ENCODE assay signal across 7 mouse cellular contexts in genomic region chr16:33399913-33400782, GRCm38 (mm10). TPM values are rescaled to one million over a fixed set of nuclear protein-coding genes. Genes with fewer than 3 reads are reported as not detected.
A peak's percentile ranks its signal among the peaks of the same experiment; 100 is the strongest.
DNase-seq lines count a peak whose midpoint lies in the region; ATAC-seq lines count a peak whose summit lies in the region.

No protein-coding gene starts in this region.

- peak overlapping the region; percentile 44 for H3K9ac ChIP-seq in forebrain, embryonic 15.5 days (replicated peaks)
- H3K9ac ChIP-seq in midbrain, embryonic 11.5 days (ENCODE audit: low read length): peak overlapping the region; percentile 66

- ATAC-seq in forebrain, embryonic 15.5 days (replicated peaks): peak; percentile 85
- ATAC-seq in midbrain, embryonic 11.5 days (ENCODE audit: low FRiP score): peak; percentile 82

- H3K36me3 ChIP-seq in forebrain, embryonic 15.5 days: no peaks in the 10 kb centered on the region
- peaks cover 13% of the 10 kb centered on the region; the same call in 1 of the 2 replicates for H3K36me3 ChIP-seq in hindbrain, embryonic 10.5 days
- H3K36me3 ChIP-seq in limb, embryonic 10.5 days: 0 out of 2 replicates have a peak, but pooled peaks cover 2% of the 10 kb centered on the region
- H3K36me3 ChIP-seq in midbrain, embryonic 11.5 days (ENCODE audit: control insufficient read depth, insufficient read depth, low read length): no peaks in the 10 kb centered on the region

- H3K27me3 ChIP-seq in forebrain, embryonic 15.5 days: no peaks in the 10 kb centered on the region
- H3K27me3 ChIP-seq in hindbrain, embryonic 10.5 days (ENCODE audit: insufficient read depth, poor library complexity, severe bottlenecking): no peaks in the 10 kb centered on the region
- H3K27me3 ChIP-seq in limb, embryonic 10.5 days (ENCODE audit: low read depth, poor library complexity, severe bottlenecking): no peaks in the 10 kb centered on the region
- no peaks in the 10 kb centered on the region for H3K27me3 ChIP-seq in midbrain, embryonic 11.5 days (ENCODE audit: control insufficient read depth, insufficient read depth, low read length)

- H3K27ac ChIP-seq in forebrain, embryonic 15.5 days (replicated peaks): 0 out of 2 replicates have a peak overlapping the region, but pooled peaks have one; percentile 27
- H3K27ac ChIP-seq in hindbrain, embryonic 10.5 days: peak overlapping the region; percentile 85
- peak overlapping the region; percentile 81 for H3K27ac ChIP-seq in limb, embryonic 10.5 days
- H3K27ac ChIP-seq in midbrain, embryonic 11.5 days (ENCODE audit: low read depth, low read length): no peak overlapping the region

- DNase-seq in Muller cell, postnatal 12 days (ENCODE audit: inconsistent ontology term): peak; percentile 78
- DNase-seq in c-Kit-positive CD71-negative TER-119-negative erythroid progenitor cells, embryonic 14.5 days (ENCODE audit: low read depth): peak; percentile 69
- peak; percentile 70 for DNase-seq in hindbrain, embryonic 10.5 days (ENCODE audit: low spot score)
- DNase-seq in limb, embryonic 10.5 days (ENCODE audit: low spot score): peak; percentile 84
- peak; percentile 94 for DNase-seq in midbrain, embryonic 11.5 days (ENCODE audit: low spot score, missing footprints)
- DNase-seq in spleen, adult 18-20 months: peak; percentile 51 to 73

- WGBS in forebrain, embryonic 15.5 days: 2% methylated on average over 28 of the region's 28 CpGs
- WGBS in hindbrain, embryonic 10.5 days: 3% methylated on average over 28 of the region's 28 CpGs
- 2% methylated on average over 28 of the region's 28 CpGs for WGBS in limb, embryonic 10.5 days
- 2% methylated on average over 28 of the region's 28 CpGs for WGBS in midbrain, embryonic 11.5 days

- peak overlapping the region; percentile 74 for H3K4me2 ChIP-seq in forebrain, embryonic 15.5 days (replicated peaks)
- H3K4me2 ChIP-seq in midbrain, embryonic 11.5 days: peak overlapping the region; percentile 75

- H3K4me3 ChIP-seq in forebrain, embryonic 15.5 days: peak overlapping the region; percentile 48
- H3K4me3 ChIP-seq in hindbrain, embryonic 10.5 days: peak overlapping the region; percentile 56
- peak overlapping the region; percentile 54 for H3K4me3 ChIP-seq in limb, embryonic 10.5 days
- H3K4me3 ChIP-seq in midbrain, embryonic 11.5 days (ENCODE audit: low read depth, low read length): peak overlapping the region; percentile 35

- H3K4me1 ChIP-seq in forebrain, embryonic 15.5 days: peaks cover 19% of the 10 kb centered on the region
- peaks cover 13% of the 10 kb centered on the region for H3K4me1 ChIP-seq in hindbrain, embryonic 10.5 days (replicated peaks)
- H3K4me1 ChIP-seq in limb, embryonic 10.5 days: peaks cover 14% of the 10 kb centered on the region
- peaks cover 10% of the 10 kb centered on the region for H3K4me1 ChIP-seq in midbrain, embryonic 11.5 days (ENCODE audit: control insufficient read depth, insufficient read depth, low read length)

- no peaks in the 10 kb centered on the region for H3K9me3 ChIP-seq in forebrain, embryonic 15.5 days
- no peaks in the 10 kb centered on the region for H3K9me3 ChIP-seq in hindbrain, embryonic 10.5 days
- H3K9me3 ChIP-seq in limb, embryonic 10.5 days (replicated peaks): no peaks in the 10 kb centered on the region
- no peaks in the 10 kb centered on the region for H3K9me3 ChIP-seq in midbrain, embryonic 11.5 days (ENCODE audit: control insufficient read depth, low read length)

RNA-seq across cellular contexts. Expression of gene Zfp148, which starts 19.5 kb away (rescaled TPM):
- 68.6 and 77.3 TPM in 2 replicates for polyA plus RNA-seq in forebrain, embryonic 15.5 days (2015; fragmentation: Nextera tagmentation; extraction: Ambion mirVana)
- 38.8 and 40.1 TPM in 2 replicates for polyA plus RNA-seq in hindbrain, embryonic 10.5 days (2016; fragmentation: Nextera tagmentation; extraction: Ambion mirVana)
- 44.2 and 49.2 TPM in 2 replicates for polyA plus RNA-seq in limb, embryonic 10.5 days (2016; fragmentation: Nextera tagmentation; extraction: Ambion mirVana)
- 49.1 and 53.8 TPM in 2 replicates for polyA plus RNA-seq in midbrain, embryonic 11.5 days (2014; fragmentation: Nextera tagmentation; extraction: Ambion mirVana)
